Mouse (Mus musculus): ENCODE data around the gene Ckmt1. TPM values are rescaled to one million over a fixed set of nuclear protein-coding genes. Genes with fewer than 3 reads are reported as not detected.

Ckmt1 gene
- polyA plus RNA-seq, 1 experiment from 2014 or later = 0.68 TPM

GRCm38 (mm10) chr2:121396624-121397023, 39.1 kb downstream of the Ckmt1 start:
- H3K4me3 ChIP-seq (ENCODE audit: low read depth, low read length) = no peak overlapping the region
- TF ChIP-seq EP300 (IDR thresholded peaks at IDR 0.05; ENCODE audit: low read depth) (no peak), CTCF (IDR thresholded peaks at IDR 0.05; ENCODE audit: low read depth) (peak; percentile 83)
- no peak for ATAC-seq
- no peaks in the 10 kb centered on the region for H3K27me3 ChIP-seq (ENCODE audit: insufficient read depth, low read length)
- WGBS (ENCODE audit: insufficient replicate concordance) = 16% methylated on average over 8 of the region's 8 CpGs
- H3K36me3 ChIP-seq (replicated peaks; ENCODE audit: insufficient read depth, low read length) = no peaks in the 10 kb centered on the region
- DNase-seq = peak; percentile 82
- H3K27ac ChIP-seq (ENCODE audit: low read depth) = no peak overlapping the region
- no peaks in the 10 kb centered on the region for H3K4me1 ChIP-seq (ENCODE audit: insufficient read depth)
- H3K9me3 ChIP-seq (ENCODE audit: low read length) = no peaks in the 10 kb centered on the region
- H3K9ac ChIP-seq (replicated peaks) = no peak overlapping the region
- H3K4me2 ChIP-seq (ENCODE audit: low read depth, low read length) = no peak overlapping the region

GRCm38 (mm10) chr2:121403296-121403695, 45.8 kb downstream of the Ckmt1 start:
- no peaks in the 10 kb centered on the region for H3K36me3 ChIP-seq (replicated peaks; ENCODE audit: insufficient read depth, low read length)
- H3K27me3 ChIP-seq (ENCODE audit: insufficient read depth, low read length) = no peaks in the 10 kb centered on the region
- no peak for DNase-seq
- TF ChIP-seq CTCF (IDR thresholded peaks at IDR 0.05; ENCODE audit: low read depth) = no peak
- TF ChIP-seq EP300 (IDR thresholded peaks at IDR 0.05; ENCODE audit: low read depth) = no peak
- H3K9ac ChIP-seq (replicated peaks) = no peak overlapping the region
- H3K27ac ChIP-seq (ENCODE audit: low read depth) = no peak overlapping the region
- H3K4me1 ChIP-seq (ENCODE audit: insufficient read depth) = no peaks in the 10 kb centered on the region
- no peak for ATAC-seq
- H3K4me2 ChIP-seq (ENCODE audit: low read depth, low read length) = no peak overlapping the region
- no peak overlapping the region for H3K4me3 ChIP-seq (ENCODE audit: low read depth, low read length)
- no peaks in the 10 kb centered on the region for H3K9me3 ChIP-seq (ENCODE audit: low read length)

- no peak overlapping the region for H3K4me2 ChIP-seq (ENCODE audit: low read depth, low read length)
- H3K9me3 ChIP-seq (ENCODE audit: low read length) = no peaks in the 10 kb centered on the region
- no peak overlapping the region for H3K27ac ChIP-seq (ENCODE audit: low read depth)
- peaks cover 6% of the 10 kb centered on the region for H3K4me1 ChIP-seq (ENCODE audit: insufficient read depth)
- WGBS (ENCODE audit: insufficient replicate concordance) = 28% methylated on average over 4 of the region's 4 CpGs
- H3K27me3 ChIP-seq (ENCODE audit: insufficient read depth, low read length) = no peaks in the 10 kb centered on the region
- DNase-seq = peak; percentile 76
- no peak overlapping the region for H3K9ac ChIP-seq (replicated peaks)
- H3K36me3 ChIP-seq (replicated peaks; ENCODE audit: insufficient read depth, low read length) = no peaks in the 10 kb centered on the region
- H3K4me3 ChIP-seq (ENCODE audit: low read depth, low read length) = no peak overlapping the region
- TF ChIP-seq CTCF (IDR thresholded peaks at IDR 0.05; ENCODE audit: low read depth) (peak; percentile 77), EP300 (IDR thresholded peaks at IDR 0.05; ENCODE audit: low read depth) (no peak)
- ATAC-seq = peak; percentile 56
Observed at GRCm38 (mm10) chr2:121408160-121408559, 50.6 kb downstream of the Ckmt1 start.

GRCm38 (mm10) chr2:121412843-121413386, 55.4 kb downstream of the Ckmt1 start:
- Histone ChIP-seq H3K4me2 (ENCODE audit: low read depth, low read length) (peak overlapping the region; percentile 90), H3K9me3 (ENCODE audit: low read length) (no peaks in the 10 kb centered on the region), H3K27ac (ENCODE audit: low read depth) (peak overlapping the region; percentile 95), H3K4me3 (ENCODE audit: low read depth, low read length) (peak overlapping the region; percentile 83), H3K9ac (replicated peaks) (peak overlapping the region; percentile 90), H3K36me3 (replicated peaks; ENCODE audit: insufficient read depth, low read length) (peaks cover 4% of the 10 kb centered on the region; the same call in 1 of the 2 replicates), H3K4me1 (ENCODE audit: insufficient read depth) (peaks cover 31% of the 10 kb centered on the region), H3K27me3 (ENCODE audit: insufficient read depth, low read length) (no peaks in the 10 kb centered on the region)
- WGBS (ENCODE audit: insufficient replicate concordance) = 4% methylated on average over 4 of the region's 4 CpGs
- DNase-seq (no peak), ATAC-seq (no peak; the same call in 1 of the 2 replicates)
- TF ChIP-seq CTCF (IDR thresholded peaks at IDR 0.05; ENCODE audit: low read depth) = no peak
- TF ChIP-seq EP300 (IDR thresholded peaks at IDR 0.05; ENCODE audit: low read depth) = no peak

Other genes with a start within 250 kb of the Ckmt1 start
- gene Tgm7, start 247.9 kb upstream of the Ckmt1 start, polyA plus RNA-seq (2015; fragmentation: Nextera tagmentation; extraction: Ambion mirVana) = not detected in 2 replicates
- gene Adal, start 217.3 kb upstream of the Ckmt1 start, polyA plus RNA-seq (2015; fragmentation: Nextera tagmentation; extraction: Ambion mirVana) = 5.5 and 7.3 TPM in 2 replicates
- gene Lcmt2, start 217.1 kb upstream of the Ckmt1 start, polyA plus RNA-seq (2015; fragmentation: Nextera tagmentation; extraction: Ambion mirVana) = 10.0 and 10.2 TPM in 2 replicates
- gene Tubgcp4, start 187.1 kb upstream of the Ckmt1 start, polyA plus RNA-seq (2015; fragmentation: Nextera tagmentation; extraction: Ambion mirVana) = 8.1 and 9.7 TPM in 2 replicates
- gene Zscan29, start 186.6 kb upstream of the Ckmt1 start, polyA plus RNA-seq (2015; fragmentation: Nextera tagmentation; extraction: Ambion mirVana) = 3.9 and 4.4 TPM in 2 replicates
- gene Trp53bp1, start 86.3 kb upstream of the Ckmt1 start, polyA plus RNA-seq (2015; fragmentation: Nextera tagmentation; extraction: Ambion mirVana) = 4.8 and 5.7 TPM in 2 replicates
- gene Map1a, start 68.1 kb upstream of the Ckmt1 start, polyA plus RNA-seq (2015; fragmentation: Nextera tagmentation; extraction: Ambion mirVana) = 0.02 and 0.04 TPM in 2 replicates
- gene Ppip5k1, start 2.3 kb upstream of the Ckmt1 start, polyA plus RNA-seq (2015; fragmentation: Nextera tagmentation; extraction: Ambion mirVana) = 2.3 and 3.5 TPM in 2 replicates
- not detected in 2 replicates for gene Strc, start 29.5 kb downstream of the Ckmt1 start, polyA plus RNA-seq (2015; fragmentation: Nextera tagmentation; extraction: Ambion mirVana)
- gene Pdia3, start 56.1 kb downstream of the Ckmt1 start, polyA plus RNA-seq (2015; fragmentation: Nextera tagmentation; extraction: Ambion mirVana) = 231 and 233 TPM in 2 replicates
- 1.5 TPM in 2 replicates for gene Catsper2, start 56.1 kb downstream of the Ckmt1 start, polyA plus RNA-seq (2015; fragmentation: Nextera tagmentation; extraction: Ambion mirVana)
- 1.9 and 2.1 TPM in 2 replicates for gene Ell3, start 86.6 kb downstream of the Ckmt1 start, polyA plus RNA-seq (2015; fragmentation: Nextera tagmentation; extraction: Ambion mirVana)
- gene Serf2, start 91.5 kb downstream of the Ckmt1 start, polyA plus RNA-seq (2015; fragmentation: Nextera tagmentation; extraction: Ambion mirVana) = 264 and 266 TPM in 2 replicates
- gene Hypk, start 95.6 kb downstream of the Ckmt1 start, polyA plus RNA-seq (2015; fragmentation: Nextera tagmentation; extraction: Ambion mirVana) = 54.3 and 56.0 TPM in 2 replicates
- gene Serinc4, start 99.1 kb downstream of the Ckmt1 start, polyA plus RNA-seq (2015; fragmentation: Nextera tagmentation; extraction: Ambion mirVana) = not detected in 2 replicates
- gene Mfap1b, start 116.4 kb downstream of the Ckmt1 start, polyA plus RNA-seq (2015; fragmentation: Nextera tagmentation; extraction: Ambion mirVana) = 13.2 and 13.9 TPM in 2 replicates
- gene Mfap1a, start 149.0 kb downstream of the Ckmt1 start, polyA plus RNA-seq (2015; fragmentation: Nextera tagmentation; extraction: Ambion mirVana) = 7.8 and 8.2 TPM in 2 replicates
- gene Wdr76, start 149.0 kb downstream of the Ckmt1 start, polyA plus RNA-seq (2015; fragmentation: Nextera tagmentation; extraction: Ambion mirVana) = 4.2 and 5.0 TPM in 2 replicates

Measured in liver, postnatal 0 days (tissue).